Mouse (Mus musculus) ovary, adult 10 weeks (tissue): ENCODE data around the gene Olfr524. TPM values are rescaled to one million over a fixed set of nuclear protein-coding genes. Genes with fewer than 3 reads are reported as not detected.

ENCODE experiments used
- polyA plus RNA-seq: library from polyadenylated mRNA; stranded (reverse); fragments of 350-450 nt; fragmentation: Illumina TruSeq; extraction: RNeasy Lipid Tissue Mini Kit (QIAGEN cat#74804); gene quantifications from one replicate; pipeline ENCODE4 v1.2.3, GENCODE M21; 2014

Gene Olfr524
- polyA plus RNA-seq: not detected

GRCm38 (mm10) chr7:140205864-140206263, at the start of gene Olfr524:
Gene Olfr524 (minus strand): TSS chr7:140205964.

GRCm38 (mm10) chr7:140247216-140247615, 41.5 kb upstream of the Olfr524 start, which contains the start of gene 5830411N06Rik:
Gene 5830411N06Rik (plus strand): TSS chr7:140247284.

GRCm38 (mm10) chr7:140217967-140218366, 12.2 kb upstream of the Olfr524 start, which contains the start of gene Cd163l1:
Gene Cd163l1 (plus strand): TSS chr7:140218267.

GRCm38 (mm10) chr7:140172936-140173335, 32.8 kb downstream of the Olfr524 start, which contains the start of gene Olfr523:
Gene Olfr523 (plus strand): TSS chr7:140173217.

GRCm38 (mm10) chr7:140164664-140165063, 41.1 kb downstream of the Olfr524 start, which contains the start of gene Olfr522:
Gene Olfr522 (minus strand): TSS chr7:140164764.

GRCm38 (mm10) chr7:140154218-140154927, 51.4 kb downstream of the Olfr524 start, which contains the start of gene Sprn:
Gene Sprn (minus strand): TSS chr7:140154877.

Other genes with a start within 250 kb of the Olfr524 start
- gene 6430531B16Rik, start 227.2 kb downstream of the Olfr524 start, polyA plus RNA-seq: not detected
- 0.54 TPM for gene Adam8, start 213.4 kb downstream of the Olfr524 start, polyA plus RNA-seq
- 7.2 TPM for gene Zfp511, start 169.6 kb downstream of the Olfr524 start, polyA plus RNA-seq
- 38.6 TPM for gene Tubgcp2, start 169.3 kb downstream of the Olfr524 start, polyA plus RNA-seq
- 0.60 TPM for gene Msx3, start 156.9 kb downstream of the Olfr524 start, polyA plus RNA-seq
- gene Caly, start 123.4 kb downstream of the Olfr524 start, polyA plus RNA-seq: not detected
- not detected for gene Prap1, start 112.6 kb downstream of the Olfr524 start, polyA plus RNA-seq
- gene Fuom, start 103.5 kb downstream of the Olfr524 start, polyA plus RNA-seq: 20.8 TPM
- 5.7 TPM for gene Paox, start 90.2 kb downstream of the Olfr524 start, polyA plus RNA-seq
- 99.4 TPM for gene Echs1, start 89.5 kb downstream of the Olfr524 start, polyA plus RNA-seq
- 3.0 TPM for gene Mtg1, start 68.4 kb downstream of the Olfr524 start, polyA plus RNA-seq
- 2.9 TPM for gene Sprn, start 51.1 kb downstream of the Olfr524 start, polyA plus RNA-seq
- gene Olfr522, start 41.2 kb downstream of the Olfr524 start, polyA plus RNA-seq: not detected
- gene Olfr523, start 32.7 kb downstream of the Olfr524 start, polyA plus RNA-seq: not detected
- not detected for gene Cd163l1, start 12.3 kb upstream of the Olfr524 start, polyA plus RNA-seq
- gene 5830411N06Rik, start 41.3 kb upstream of the Olfr524 start, polyA plus RNA-seq: not detected
- not detected for gene Olfr525, start 114.9 kb upstream of the Olfr524 start, polyA plus RNA-seq
- gene Olfr527, start 128.1 kb upstream of the Olfr524 start, polyA plus RNA-seq: not detected
- gene Olfr60, start 155.7 kb upstream of the Olfr524 start, polyA plus RNA-seq: not detected
- not detected for gene Olfr530, start 170.4 kb upstream of the Olfr524 start, polyA plus RNA-seq
- gene Olfr531, start 197.0 kb upstream of the Olfr524 start, polyA plus RNA-seq: not detected
- not detected for gene Olfr532, start 215.7 kb upstream of the Olfr524 start, polyA plus RNA-seq